ENCODE assay signal across 8 mouse cellular contexts in genomic region chr2:5614896-5615295, GRCm38 (mm10).
DNase-seq lines count a peak whose midpoint lies in the region; ATAC-seq lines count a peak whose summit lies in the region.

No protein-coding gene starts in this region.

- no peaks in the 10 kb centered on the region for H3K9me3 ChIP-seq in neural tube, embryonic 15.5 days (replicated peaks)

- H3K4me3 ChIP-seq in neural tube, embryonic 15.5 days (replicated peaks) = no peak overlapping the region

- H3K36me3 ChIP-seq in neural tube, embryonic 15.5 days = no peaks in the 10 kb centered on the region

- no peaks in the 10 kb centered on the region for H3K27me3 ChIP-seq in neural tube, embryonic 15.5 days (replicated peaks)

- no peak overlapping the region for H3K4me2 ChIP-seq in neural tube, embryonic 15.5 days

- peak; percentile 79 for DNase-seq in gastrocnemius, adult 18-20 months (ENCODE audit: low spot score)
- no peak for DNase-seq in gastrocnemius, postnatal 4 days (ENCODE audit: low spot score in 2 of 2)
- DNase-seq in 3T3-L1 (ENCODE audit: low read depth, low spot score) (peak; percentile 96), ZHBTc4 (ENCODE audit: low read depth, low spot score) (peak; percentile 16)
- DNase-seq in heart, adult 11 months = peak; percentile 95
- peak; percentile 67 to 71 for DNase-seq in left cerebral cortex, adult 9 months (ENCODE audit: low spot score in 2 of 2)
- no peak for DNase-seq in ovary, postnatal 14 days (ENCODE audit: low spot score)

- H3K9ac ChIP-seq in neural tube, embryonic 15.5 days (replicated peaks) = no peak overlapping the region

- whole genome bisulfite sequencing in neural tube, embryonic 15.5 days = 71% methylated on average over 3 of the region's 3 CpGs

- peak overlapping the region; percentile 54; the same call in 1 of the 2 replicates for H3K27ac ChIP-seq in neural tube, embryonic 15.5 days (replicated peaks)

- peaks cover 27% of the 10 kb centered on the region for H3K4me1 ChIP-seq in neural tube, embryonic 15.5 days

- no peak; the same call in 1 of the 2 replicates for ATAC-seq in neural tube, embryonic 15.5 days (ENCODE audit: low FRiP score)

Comparison
In these comparisons a context has a peak if more than half of its experiments do, and no peak if none do; other contexts are left out.
1. DNase-seq: peak in gastrocnemius, adult 18-20 months (single experiment), 3T3-L1 (single experiment), ZHBTc4 (single experiment), heart, adult 11 months (single experiment) and left cerebral cortex, adult 9 months (2 of 2); none in gastrocnemius, postnatal 4 days (0 of 2) and ovary, postnatal 14 days (single experiment).